Mouse (Mus musculus) small intestine, adult 2 months (tissue): ENCODE measurements at regions not wholly inside any gene's neighbourhood (a gene's known extent, or its start where the extent isn't known, plus 50 kb on each side); places are given as distances from the start of the nearest gene placed in this dataset.
"Not testable (repeated sequence)": the region's sequence is repeated elsewhere in the genome, so short reads cannot be mapped to it uniquely, and the experiment has no call there.

Experiments used
- H3K27ac ChIP-seq: fragments of 200-500 bp; 2 replicates; pipeline ENCODE4 v1.5.1; 2012; ENCODE audit warnings: low read depth, low read length, control low read depth, inconsistent platforms; ENCODE audit not compliant: insufficient read depth
- H3K27me3 ChIP-seq: fragments of 200-500 bp; 2 replicates; pipeline ENCODE4 v1.6.1; 2012; ENCODE audit warnings: mild to moderate bottlenecking, moderate library complexity, low read length, inconsistent platforms; ENCODE audit not compliant: control insufficient read depth, insufficient read depth
- H3K36me3 ChIP-seq: fragments of 200-500 bp; 2 replicates; pipeline ENCODE4 v1.6.1; 2012; ENCODE audit warnings: mild to moderate bottlenecking, low read length, control low read depth, inconsistent platforms; ENCODE audit not compliant: control insufficient read depth, insufficient read depth
- H3K4me1 ChIP-seq: fragments of 200-500 bp; 2 replicates; pipeline ENCODE4 v1.6.1; 2012; ENCODE audit warnings: low read length, inconsistent platforms, mixed read lengths; ENCODE audit not compliant: control insufficient read depth, insufficient read depth, insufficient read length
- H3K4me3 ChIP-seq: fragments of 200-500 bp; 2 replicates; pipeline ENCODE4 v1.5.1; 2012; ENCODE audit warnings: low read depth, mild to moderate bottlenecking, control low read depth, inconsistent platforms, low read length, moderate library complexity
- CTCF ChIP-seq: fragments of 200-500 bp; IDR thresholded peaks from 2 replicates; pipeline ENCODE4 v1.5.1; 2012; ENCODE audit warnings: low read depth, mild to moderate bottlenecking, control low read depth, inconsistent platforms, low read length, moderate library complexity, mixed read lengths; ENCODE audit not compliant: insufficient replicate concordance, insufficient read length; ENCODE audit errors: extremely low read depth
- POLR2A ChIP-seq: fragments of 200-500 bp; IDR thresholded peaks from 2 replicates; pipeline ENCODE4 v1.6.1; 2012; ENCODE audit warnings: low read depth, mild to moderate bottlenecking, control low read depth, inconsistent platforms, low read length, moderate library complexity
- WGBS: fragments of 180-500 bp; shearing (Covaris S2); methylation state at CpG from one replicate; pipeline ENCODE4 v1.1.7; 2018; 5-methylcytosine and 5-hydroxymethylcytosine counted together

GRCm38 (mm10) chr13:73077866-73078430 lies 182.3 kb upstream of the Irx4 start:
- TF ChIP-seq POLR2A: no peak
- TF ChIP-seq CTCF: no peak
- H3K36me3 ChIP-seq: no peaks in the 10 kb centered on the region
- no peak overlapping the region for H3K4me3 ChIP-seq
- H3K4me1 ChIP-seq: no peaks in the 10 kb centered on the region
- H3K27ac ChIP-seq: no peak overlapping the region
- WGBS: 45% methylated on average over 2 of the region's 2 CpGs
- H3K27me3 ChIP-seq: no peaks in the 10 kb centered on the region

GRCm38 (mm10) chr13:73087815-73088214 lies 172.5 kb upstream of the Irx4 start:
- not testable (repeated sequence) for H3K4me3 ChIP-seq, H3K36me3 ChIP-seq, H3K27me3 ChIP-seq, H3K4me1 ChIP-seq, H3K27ac ChIP-seq

GRCm38 (mm10) chr13:73091886-73092285 lies 168.4 kb upstream of the Irx4 start:
- Histone ChIP-seq H3K27me3 (no peaks in the 10 kb centered on the region), H3K27ac (no peak overlapping the region), H3K4me1 (no peaks in the 10 kb centered on the region), H3K4me3 (no peak overlapping the region), H3K36me3 (no peaks in the 10 kb centered on the region)
- WGBS: 42% methylated on average over 3 of the region's 3 CpGs
- TF ChIP-seq CTCF (no peak), POLR2A (no peak)

GRCm38 (mm10) chr13:73097502-73097901 lies 162.8 kb upstream of the Irx4 start:
- WGBS: 81% methylated on average over 9 of the region's 9 CpGs
- Histone ChIP-seq H3K27me3 (no peaks in the 10 kb centered on the region), H3K36me3 (no peaks in the 10 kb centered on the region), H3K4me3 (no peak overlapping the region), H3K4me1 (no peaks in the 10 kb centered on the region), H3K27ac (no peak overlapping the region)
- TF ChIP-seq POLR2A (no peak), CTCF (no peak)

- TF ChIP-seq CTCF (no peak), POLR2A (no peak)
- 93% methylated on average over 1 of the region's 1 CpGs for WGBS
Measured at GRCm38 (mm10) chr13:73099407-73099806, 160.9 kb upstream of the Irx4 start.

GRCm38 (mm10) chr13:73107250-73107993 lies 152.9 kb upstream of the Irx4 start:
- Histone ChIP-seq H3K4me3 (no peak overlapping the region), H3K4me1 (no peaks in the 10 kb centered on the region), H3K27ac (no peak overlapping the region), H3K36me3 (no peaks in the 10 kb centered on the region), H3K27me3 (no peaks in the 10 kb centered on the region)
- TF ChIP-seq POLR2A (no peak), CTCF (no peak)
- 74% methylated on average over 14 of the region's 14 CpGs for WGBS

More at GRCm38 (mm10) chr13:73099407-73099806, 160.9 kb upstream of the Irx4 start:
- H3K4me3 ChIP-seq: no peak overlapping the region
- H3K36me3 ChIP-seq: no peaks in the 10 kb centered on the region
- no peaks in the 10 kb centered on the region for H3K4me1 ChIP-seq
- no peak overlapping the region for H3K27ac ChIP-seq
- no peaks in the 10 kb centered on the region for H3K27me3 ChIP-seq

- Histone ChIP-seq H3K36me3 (no peaks in the 10 kb centered on the region), H3K4me1 (0 out of 2 replicates have a peak, but pooled peaks cover 5% of the 10 kb centered on the region), H3K27ac (no peak overlapping the region), H3K4me3 (no peak overlapping the region), H3K27me3 (no peaks in the 10 kb centered on the region; the same call in 1 of the 2 replicates)
- WGBS: 30% methylated on average over 22 of the region's 22 CpGs
- no peak for TF ChIP-seq POLR2A
- no peak for TF ChIP-seq CTCF
Measured at GRCm38 (mm10) chr13:73116822-73117632, 143.3 kb upstream of the Irx4 start.
